Mouse (Mus musculus): ENCODE results near the gene Podxl.

DNA sequence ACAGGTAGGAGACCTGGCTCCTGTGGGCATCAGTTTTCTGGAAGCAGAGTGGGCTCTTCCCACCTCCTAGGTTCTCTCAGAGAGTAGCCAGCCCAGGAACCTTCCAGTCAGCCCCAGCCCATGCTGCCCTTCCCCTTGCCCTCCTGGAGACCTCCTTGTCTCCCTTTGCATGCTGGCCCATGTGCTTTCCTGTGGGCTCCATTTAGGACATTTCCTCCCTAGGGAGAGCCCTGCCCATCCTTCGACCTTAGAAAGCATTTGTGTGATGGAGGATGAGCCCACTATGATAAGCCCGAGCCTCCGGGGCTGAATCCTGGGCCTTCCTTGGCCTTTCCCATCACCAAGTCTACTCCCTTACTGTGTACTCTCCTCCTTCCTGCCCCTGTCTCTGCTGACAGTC lies 25.5 kb upstream of the Podxl start:
- TF ChIP-seq CTCF (IDR thresholded peaks at IDR 0.05; ENCODE audit: borderline replicate concordance, insufficient read depth, low read length) = no peak
- TF ChIP-seq POLR2A (IDR thresholded peaks at IDR 0.05; ENCODE audit: low read depth, low read length) = no peak
